Mouse (Mus musculus): ENCODE data around the gene Adtrp. TPM values are rescaled to one million over a fixed set of nuclear protein-coding genes. Genes with fewer than 3 reads are reported as not detected.

Adtrp gene
- polyA plus RNA-seq, 1 experiment = not detected

DNA sequence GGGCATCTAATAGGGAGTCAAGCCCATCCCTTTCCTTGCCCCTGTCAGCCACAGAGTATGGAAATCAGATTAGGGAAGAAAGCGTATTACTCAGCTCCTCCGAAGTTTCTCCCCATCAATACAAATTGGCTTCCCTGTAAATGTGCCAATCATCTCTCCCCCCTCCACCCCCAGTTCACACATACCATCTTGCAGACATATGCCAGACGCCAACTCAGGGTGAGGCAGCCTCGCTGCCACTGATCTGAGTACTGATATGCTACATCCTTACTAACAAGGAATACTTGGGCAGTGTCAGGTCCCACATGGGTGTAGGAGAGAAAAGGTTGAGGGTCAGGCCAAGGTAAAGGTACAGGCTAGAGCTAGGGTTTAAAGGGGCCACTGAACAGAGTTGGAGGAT lies 27.6 kb downstream of the Adtrp start:
- no peak overlapping the region for H3K4me3 ChIP-seq (ENCODE audit: insufficient read depth, poor library complexity, severe bottlenecking)
- no peaks in the 10 kb centered on the region for H3K79me2 ChIP-seq (ENCODE audit: control insufficient read depth, insufficient read depth)
- H3ac ChIP-seq (ENCODE audit: control insufficient read depth, insufficient read length, low read depth) = no peak overlapping the region
- no peaks in the 10 kb centered on the region for H3K27me3 ChIP-seq (ENCODE audit: control insufficient read depth, insufficient read depth, insufficient read length)
- no peak for TF ChIP-seq CTCF (IDR thresholded peaks at IDR 0.05; ENCODE audit: control insufficient read depth, insufficient read depth, insufficient read length)
- no peak for TF ChIP-seq MAX (IDR thresholded peaks at IDR 0.05)
- no peak for TF ChIP-seq MYOD1 (IDR thresholded peaks at IDR 0.05; ENCODE audit: control insufficient read depth, insufficient read length, low read depth)
- TF ChIP-seq MYOG (IDR thresholded peaks at IDR 0.05; ENCODE audit: control insufficient read depth, extremely low read depth, insufficient read length) = no peak
- TF ChIP-seq USF1 (IDR thresholded peaks at IDR 0.05; ENCODE audit: low read depth) = no peak
- TF ChIP-seq CEBPB (IDR thresholded peaks at IDR 0.05; ENCODE audit: low read depth) = no peak
- TF ChIP-seq FOSL1 (IDR thresholded peaks at IDR 0.05; ENCODE audit: insufficient read depth, low read length, poor library complexity, severe bottlenecking) = no peak
- no peaks in the 10 kb centered on the region for H3K36me3 ChIP-seq (ENCODE audit: control insufficient read depth, insufficient read depth)
- no peaks in the 10 kb centered on the region for H3K79me3 ChIP-seq (ENCODE audit: low read depth)

DNA sequence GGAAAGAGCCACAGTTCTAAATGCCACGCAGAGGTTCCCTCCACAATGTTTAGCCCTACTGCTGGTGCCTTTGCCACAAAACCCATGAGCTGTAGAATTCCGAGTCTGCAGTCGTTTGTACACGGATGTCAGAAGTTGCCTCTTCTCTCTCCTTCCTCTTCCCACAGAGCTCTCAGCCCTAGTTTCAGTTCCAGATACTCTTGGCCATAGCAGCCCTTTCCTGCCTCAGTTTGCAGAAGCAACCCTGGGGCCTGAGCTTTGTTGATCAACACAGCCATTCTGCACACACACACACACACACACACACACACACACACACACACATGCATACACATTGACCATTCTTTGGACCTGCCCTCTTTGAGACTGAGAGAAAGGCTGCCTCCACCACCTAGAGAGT lies 28.0 kb downstream of the Adtrp start:
- no peak overlapping the region for H3ac ChIP-seq (ENCODE audit: control insufficient read depth, insufficient read length, low read depth)
- no peaks in the 10 kb centered on the region for H3K36me3 ChIP-seq (ENCODE audit: control insufficient read depth, insufficient read depth)
- no peaks in the 10 kb centered on the region for H3K79me3 ChIP-seq (ENCODE audit: low read depth)
- no peaks in the 10 kb centered on the region for H3K79me2 ChIP-seq (ENCODE audit: control insufficient read depth, insufficient read depth)
- no peak overlapping the region for H3K4me3 ChIP-seq (ENCODE audit: insufficient read depth, poor library complexity, severe bottlenecking)
- no peaks in the 10 kb centered on the region for H3K27me3 ChIP-seq (ENCODE audit: control insufficient read depth, insufficient read depth, insufficient read length)
- TF ChIP-seq USF1 (IDR thresholded peaks at IDR 0.05; ENCODE audit: low read depth) = no peak
- TF ChIP-seq CTCF (IDR thresholded peaks at IDR 0.05; ENCODE audit: control insufficient read depth, insufficient read depth, insufficient read length) = no peak

- Histone ChIP-seq H3K79me2 (ENCODE audit: control insufficient read depth, insufficient read depth) (no peaks in the 10 kb centered on the region), H3K36me3 (ENCODE audit: control insufficient read depth, insufficient read depth) (no peaks in the 10 kb centered on the region), H3K4me3 (ENCODE audit: insufficient read depth, poor library complexity, severe bottlenecking) (no peak overlapping the region), H3K79me3 (ENCODE audit: low read depth) (no peaks in the 10 kb centered on the region), H3ac (ENCODE audit: control insufficient read depth, insufficient read length, low read depth) (no peak overlapping the region), H3K27me3 (ENCODE audit: control insufficient read depth, insufficient read depth, insufficient read length) (no peaks in the 10 kb centered on the region)
- TF ChIP-seq MAX (IDR thresholded peaks at IDR 0.05) = no peak
- TF ChIP-seq CTCF (IDR thresholded peaks at IDR 0.05; ENCODE audit: control insufficient read depth, insufficient read depth, insufficient read length) = no peak
- TF ChIP-seq MYOD1 (IDR thresholded peaks at IDR 0.05; ENCODE audit: control insufficient read depth, insufficient read length, low read depth) = no peak
- no peak for TF ChIP-seq FOSL1 (IDR thresholded peaks at IDR 0.05; ENCODE audit: insufficient read depth, low read length, poor library complexity, severe bottlenecking)
- no peak for TF ChIP-seq USF1 (IDR thresholded peaks at IDR 0.05; ENCODE audit: low read depth)
- no peak for TF ChIP-seq MYOG (IDR thresholded peaks at IDR 0.05; ENCODE audit: control insufficient read depth, extremely low read depth, insufficient read length)
- TF ChIP-seq CEBPB (IDR thresholded peaks at IDR 0.05; ENCODE audit: low read depth) = no peak
These were observed 29.9 kb downstream of the Adtrp start for GRCm38 (mm10) chr13:41817583-41817982.

GRCm38 (mm10) chr13:41816643-41817042 lies 30.8 kb downstream of the Adtrp start:
- no peak for TF ChIP-seq MYOG (IDR thresholded peaks at IDR 0.05; ENCODE audit: control insufficient read depth, extremely low read depth, insufficient read length)
- no peak for TF ChIP-seq CEBPB (IDR thresholded peaks at IDR 0.05; ENCODE audit: low read depth)
- no peak for TF ChIP-seq USF1 (IDR thresholded peaks at IDR 0.05; ENCODE audit: low read depth)
- no peak for TF ChIP-seq CTCF (IDR thresholded peaks at IDR 0.05; ENCODE audit: control insufficient read depth, insufficient read depth, insufficient read length)
- no peak for TF ChIP-seq MYOD1 (IDR thresholded peaks at IDR 0.05; ENCODE audit: control insufficient read depth, insufficient read length, low read depth)
- Histone ChIP-seq H3K27me3 (ENCODE audit: control insufficient read depth, insufficient read depth, insufficient read length) (no peaks in the 10 kb centered on the region), H3ac (ENCODE audit: control insufficient read depth, insufficient read length, low read depth) (no peak overlapping the region), H3K79me2 (ENCODE audit: control insufficient read depth, insufficient read depth) (no peaks in the 10 kb centered on the region), H3K4me3 (ENCODE audit: insufficient read depth, poor library complexity, severe bottlenecking) (no peak overlapping the region), H3K79me3 (ENCODE audit: low read depth) (no peaks in the 10 kb centered on the region), H3K36me3 (ENCODE audit: control insufficient read depth, insufficient read depth) (no peaks in the 10 kb centered on the region)

DNA sequence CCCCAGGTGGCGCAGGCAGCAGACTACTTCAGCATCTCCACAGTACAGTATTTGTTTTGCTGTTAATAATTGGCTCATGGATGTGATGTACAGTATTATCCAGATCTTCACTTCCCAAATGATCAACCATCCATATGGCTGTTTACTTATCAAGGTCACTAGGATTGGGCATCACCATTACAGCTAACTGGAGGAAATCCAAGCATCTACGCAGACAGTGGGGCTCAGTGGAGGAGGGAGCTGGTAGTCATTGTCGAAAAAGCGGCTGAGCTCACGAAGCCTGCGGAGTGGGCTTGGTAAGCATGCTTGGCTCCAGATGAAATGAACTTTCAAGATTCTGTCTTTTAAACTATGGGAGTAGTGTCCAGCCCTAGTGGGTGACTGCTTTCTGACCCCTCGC lies 36.7 kb downstream of the Adtrp start:
- TF ChIP-seq CEBPB (IDR thresholded peaks at IDR 0.05; ENCODE audit: low read depth) (no peak), CTCF (IDR thresholded peaks at IDR 0.05; ENCODE audit: control insufficient read depth, insufficient read depth, insufficient read length) (no peak), MYOG (IDR thresholded peaks at IDR 0.05; ENCODE audit: control insufficient read depth, extremely low read depth, insufficient read length) (no peak), MYOD1 (IDR thresholded peaks at IDR 0.05; ENCODE audit: control insufficient read depth, insufficient read length, low read depth) (no peak), MAX (IDR thresholded peaks at IDR 0.05) (no peak)
- Histone ChIP-seq H3K79me2 (ENCODE audit: control insufficient read depth, insufficient read depth) (no peaks in the 10 kb centered on the region), H3K4me3 (ENCODE audit: insufficient read depth, poor library complexity, severe bottlenecking) (no peak overlapping the region), H3K27me3 (ENCODE audit: control insufficient read depth, insufficient read depth, insufficient read length) (no peaks in the 10 kb centered on the region), H3K79me3 (ENCODE audit: low read depth) (no peaks in the 10 kb centered on the region), H3K36me3 (ENCODE audit: control insufficient read depth, insufficient read depth) (no peaks in the 10 kb centered on the region), H3ac (ENCODE audit: control insufficient read depth, insufficient read length, low read depth) (no peak overlapping the region)

GRCm38 (mm10) chr13:41807815-41808214 lies 39.7 kb downstream of the Adtrp start:
- no peak overlapping the region for H3K4me3 ChIP-seq (ENCODE audit: insufficient read depth, poor library complexity, severe bottlenecking)
- no peaks in the 10 kb centered on the region for H3K79me3 ChIP-seq (ENCODE audit: low read depth)
- H3K27me3 ChIP-seq (ENCODE audit: control insufficient read depth, insufficient read depth, insufficient read length) = no peaks in the 10 kb centered on the region
- H3K36me3 ChIP-seq (ENCODE audit: control insufficient read depth, insufficient read depth) = no peaks in the 10 kb centered on the region
- no peak for TF ChIP-seq CTCF (IDR thresholded peaks at IDR 0.05; ENCODE audit: control insufficient read depth, insufficient read depth, insufficient read length)
- TF ChIP-seq USF1 (IDR thresholded peaks at IDR 0.05; ENCODE audit: low read depth) = no peak
- TF ChIP-seq FOSL1 (IDR thresholded peaks at IDR 0.05; ENCODE audit: insufficient read depth, low read length, poor library complexity, severe bottlenecking) = no peak
- no peak for TF ChIP-seq MAX (IDR thresholded peaks at IDR 0.05)
- no peak for TF ChIP-seq MYOD1 (IDR thresholded peaks at IDR 0.05; ENCODE audit: control insufficient read depth, insufficient read length, low read depth)
- TF ChIP-seq CEBPB (IDR thresholded peaks at IDR 0.05; ENCODE audit: low read depth) = no peak
- no peak for TF ChIP-seq MYOG (IDR thresholded peaks at IDR 0.05; ENCODE audit: control insufficient read depth, extremely low read depth, insufficient read length)
- no peak overlapping the region for H3ac ChIP-seq (ENCODE audit: control insufficient read depth, insufficient read length, low read depth)
- H3K79me2 ChIP-seq (ENCODE audit: control insufficient read depth, insufficient read depth) = no peaks in the 10 kb centered on the region

Measured in C2C12 (cell line).